Mouse (Mus musculus): ENCODE data around the gene Trpv2.

Trpv2 gene

GRCm38 (mm10) chr11:62558961-62559646, 15.2 kb upstream of the Trpv2 start:
- DNase-seq (ENCODE audit: low spot score): peak; percentile 87

GRCm38 (mm10) chr11:62560463-62561016, 13.7 kb upstream of the Trpv2 start:
- peak; percentile 39 for DNase-seq (ENCODE audit: low spot score)

- DNase-seq (ENCODE audit: low spot score): no peak
Observed at GRCm38 (mm10) chr11:62563590-62563989, 10.7 kb upstream of the Trpv2 start.

GRCm38 (mm10) chr11:62565747-62566146, 8.5 kb upstream of the Trpv2 start:
- DNase-seq (ENCODE audit: low spot score): no peak

- no peak for DNase-seq (ENCODE audit: low spot score)
Observed at GRCm38 (mm10) chr11:62566211-62566610, 8.1 kb upstream of the Trpv2 start.

- DNase-seq (ENCODE audit: low spot score): peak; percentile 79
Observed at GRCm38 (mm10) chr11:62568300-62568699, 6.0 kb upstream of the Trpv2 start.

- no peak for DNase-seq (ENCODE audit: low spot score)
Observed at GRCm38 (mm10) chr11:62574703-62575085, 408 bp downstream of the Trpv2 start.

GRCm38 (mm10) chr11:62575297-62575658, 992 bp downstream of the Trpv2 start:
- peak; percentile 81 for DNase-seq (ENCODE audit: low spot score)

- no peak for DNase-seq (ENCODE audit: low spot score)
Observed at GRCm38 (mm10) chr11:62575659-62576438, 1.6 kb downstream of the Trpv2 start.

GRCm38 (mm10) chr11:62576530-62577152, 2.4 kb downstream of the Trpv2 start:
- DNase-seq (ENCODE audit: low spot score): no peak

- no peak for DNase-seq (ENCODE audit: low spot score)
Observed at GRCm38 (mm10) chr11:62583031-62583430, 8.7 kb downstream of the Trpv2 start.

GRCm38 (mm10) chr11:62584671-62585206, 10.5 kb downstream of the Trpv2 start:
- no peak for DNase-seq (ENCODE audit: low spot score)

- no peak for DNase-seq (ENCODE audit: low spot score)
Observed at GRCm38 (mm10) chr11:62587034-62587433, 12.7 kb downstream of the Trpv2 start.

GRCm38 (mm10) chr11:62589391-62589790, 15.1 kb downstream of the Trpv2 start:
- no peak for DNase-seq (ENCODE audit: low spot score)

- no peak for DNase-seq (ENCODE audit: low spot score)
Observed at GRCm38 (mm10) chr11:62591026-62591425, 16.7 kb downstream of the Trpv2 start.

- DNase-seq (ENCODE audit: low spot score): no peak
Observed at GRCm38 (mm10) chr11:62591904-62592575, 17.8 kb downstream of the Trpv2 start.

- no peak for DNase-seq (ENCODE audit: low spot score)
Observed at GRCm38 (mm10) chr11:62598571-62598970, 24.3 kb downstream of the Trpv2 start.

- no peak for DNase-seq (ENCODE audit: low spot score)
Observed at GRCm38 (mm10) chr11:62601732-62602618, 27.7 kb downstream of the Trpv2 start.

- DNase-seq (ENCODE audit: low spot score): peak; percentile 97
Observed at GRCm38 (mm10) chr11:62602619-62603311, 28.5 kb downstream of the Trpv2 start.

Data from adipocyte (in vitro differentiated cells).